Mouse (Mus musculus) cerebellum, adult 2 months (tissue): ENCODE results near the gene Gldc.

ENCODE experiments used
- CTCF ChIP-seq: fragments of 200-500 bp; IDR thresholded peaks from 2 replicates; pipeline ENCODE4 v1.5.1; 2011; ENCODE audit warnings: low read depth, mild to moderate bottlenecking, control low read depth, low read length, moderate library complexity, borderline replicate concordance; ENCODE audit not compliant: insufficient read depth
- POLR2A ChIP-seq: fragments of 200-500 bp; IDR thresholded peaks from 2 replicates; pipeline ENCODE4 v1.6.1; 2011; ENCODE audit warnings: low read length, control low read depth, borderline replicate concordance; ENCODE audit not compliant: insufficient read depth

DNA sequence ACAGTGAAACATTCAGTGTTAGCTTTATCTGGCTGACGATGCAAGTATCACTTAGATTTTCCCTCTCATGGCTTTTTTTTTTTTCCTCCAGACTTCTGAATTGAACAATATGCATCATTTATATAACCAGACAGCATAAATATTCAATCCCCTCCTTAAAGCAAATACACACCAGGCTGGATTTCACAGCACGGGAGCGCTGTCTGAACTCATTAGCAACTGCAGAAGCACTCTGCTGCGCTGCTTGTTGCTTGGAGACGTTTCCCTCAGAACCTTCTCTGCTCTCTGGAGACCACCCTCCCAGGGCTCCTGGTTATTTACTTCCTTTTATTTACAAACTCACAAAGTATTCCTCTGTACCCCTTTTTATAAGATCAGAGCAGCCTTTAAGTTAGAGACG lies 66.1 kb downstream of the Gldc start:
- TF ChIP-seq CTCF (no peak), POLR2A (no peak)
